Mouse (Mus musculus): ENCODE data around the gene Apol8.

DNA sequence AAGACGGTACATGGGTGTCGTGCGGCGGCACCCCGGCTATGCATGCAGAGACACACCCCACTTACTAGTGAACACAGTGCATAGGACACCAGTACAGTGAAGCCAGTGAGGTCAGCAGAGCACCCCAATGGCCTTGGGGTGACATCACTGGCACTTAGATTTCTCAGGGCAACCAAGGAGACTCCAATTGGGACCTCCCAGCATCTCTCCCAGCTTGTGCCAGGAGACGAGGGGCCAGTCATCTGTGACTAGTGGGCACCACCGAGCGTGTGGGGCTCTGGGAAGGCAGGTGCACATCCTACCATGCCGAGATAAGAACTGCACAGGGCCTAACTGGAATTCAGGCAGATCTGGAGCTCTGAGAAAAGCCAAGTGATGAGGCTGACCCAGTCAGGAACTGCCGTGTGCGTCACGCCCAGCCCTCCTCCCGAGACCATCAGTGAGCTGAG is 38.1 kb upstream of the Apol8 start:
- no peak for TF ChIP-seq CTCF (IDR thresholded peaks at IDR 0.05; ENCODE audit: borderline replicate concordance, insufficient read depth, low read length)
- TF ChIP-seq POLR2A (IDR thresholded peaks at IDR 0.05; ENCODE audit: low read depth, low read length): no peak

All from embryonic fibroblast, embryonic 13.5 days (primary cell).